Mouse (Mus musculus) testis, adult 2 months (tissue): Measurements from ENCODE around the gene Trappc4.
"Not testable (repeated sequence)": the region's sequence is repeated elsewhere in the genome, so short reads cannot be mapped to it uniquely, and the experiment has no call there.

Experiments used
- CTCF ChIP-seq: fragments of 200-500 bp; IDR thresholded peaks from 2 replicates; pipeline ENCODE4 v1.5.1; 2012; ENCODE audit warnings: low read depth, mild to moderate bottlenecking, inconsistent platforms, low read length, moderate library complexity; ENCODE audit not compliant: control insufficient read depth, insufficient read depth, insufficient replicate concordance
- POLR2A ChIP-seq: fragments of 200-500 bp; IDR thresholded peaks from 2 replicates; pipeline ENCODE4 v1.6.1; 2012; ENCODE audit warnings: low read depth, mild to moderate bottlenecking, inconsistent platforms, low read length, moderate library complexity; ENCODE audit not compliant: control insufficient read depth

- not testable (repeated sequence) for TF ChIP-seq CTCF, POLR2A
These were observed 37.1 kb upstream of the Trappc4 start for GRCm38 (mm10) chr9:44444402-44445025.
